Mouse (Mus musculus) midbrain, embryonic 13.5 days (tissue): ENCODE measurements around the gene Camk1d. TPM values are rescaled to one million over a fixed set of nuclear protein-coding genes. Genes with fewer than 3 reads are reported as not detected.
A peak's percentile ranks its signal among the peaks of the same experiment; 100 is the strongest.
"Not testable (repeated sequence)": the region's sequence is repeated elsewhere in the genome, so short reads cannot be mapped to it uniquely, and the experiment has no call there.

Experiments used
- ATAC-seq: fragments of 200-750 bp; cut with Nextera tagmentation; 2 replicates; pipeline ENCODE4 v1.8.0; 2017; ENCODE audit warnings: mild to moderate bottlenecking, moderate TSS enrichment, moderate library complexity
- H3K27ac ChIP-seq: fragments of 300-500 bp; sonication (generic); 2 replicates; pipeline ENCODE4 v1.5.1; 2015; ENCODE audit warnings: inconsistent platforms, mild to moderate bottlenecking, moderate library complexity
- H3K27me3 ChIP-seq: fragments of 300-500 bp; sonication (generic); 2 replicates; pipeline ENCODE4 v1.6.1; 2015; ENCODE audit warnings: mild to moderate bottlenecking, inconsistent platforms
- H3K36me3 ChIP-seq: fragments of 300-500 bp; sonication (generic); 2 replicates; pipeline ENCODE4 v1.6.1; 2015; ENCODE audit warnings: mild to moderate bottlenecking, inconsistent platforms
- H3K4me1 ChIP-seq: fragments of 300-500 bp; sonication (generic); replicated peaks from 2 replicates; pipeline ENCODE4 v1.6.1; 2015; ENCODE audit warnings: inconsistent platforms
- H3K4me2 ChIP-seq: fragments of 300-500 bp; sonication (generic); replicated peaks from 2 replicates; pipeline ENCODE4 v1.6.1; 2015; ENCODE audit warnings: moderate library complexity, mild to moderate bottlenecking, inconsistent platforms
- H3K4me3 ChIP-seq: fragments of 300-500 bp; sonication (generic); replicated peaks from 2 replicates; pipeline ENCODE4 v1.5.1; 2015; ENCODE audit warnings: mild to moderate bottlenecking, inconsistent platforms
- H3K9ac ChIP-seq: fragments of 300-500 bp; sonication (generic); replicated peaks from 2 replicates; pipeline ENCODE4 v1.6.1; 2015; ENCODE audit warnings: mild to moderate bottlenecking, inconsistent platforms
- H3K9me3 ChIP-seq: fragments of 300-500 bp; sonication (generic); 2 replicates; pipeline ENCODE4 v1.6.1; 2016; ENCODE audit warnings: mild to moderate bottlenecking, inconsistent platforms
- WGBS: fragments of 180-500 bp; shearing (Covaris S2); methylation state at CpG from one replicate; pipeline ENCODE4 v1.1.7; 2015; 5-methylcytosine and 5-hydroxymethylcytosine counted together
- polyA plus RNA-seq: library from polyadenylated mRNA; unstranded; fragments of >200 nt; fragmentation: Nextera tagmentation; extraction: Ambion mirVana; gene quantifications from 2 replicates; pipeline ENCODE4 v1.2.1, GENCODE M21; 2015

Camk1d gene
- polyA plus RNA-seq, 1 experiment from 2014 or later = 3.9 TPM

- no peaks in the 10 kb centered on the region for H3K27me3 ChIP-seq
- no peak for ATAC-seq
- peak overlapping the region; percentile 47; the same call in 1 of the 2 replicates for H3K27ac ChIP-seq
- WGBS = 63% methylated on average over 6 of the region's 6 CpGs
- H3K9ac ChIP-seq = no peak overlapping the region
- H3K9me3 ChIP-seq = no peaks in the 10 kb centered on the region
- no peak overlapping the region for H3K4me2 ChIP-seq
- H3K4me3 ChIP-seq = no peak overlapping the region
- no peaks in the 10 kb centered on the region for H3K36me3 ChIP-seq
- 0 out of 2 replicates have a peak, but pooled peaks cover 4% of the 10 kb centered on the region for H3K4me1 ChIP-seq
Measured at GRCm38 (mm10) chr2:5398043-5398442, 316.3 kb downstream of the Camk1d start.

GRCm38 (mm10) chr2:5397468-5397867 is 316.8 kb downstream of the Camk1d start:
- no peak for ATAC-seq
- WGBS = 77% methylated on average over 3 of the region's 3 CpGs

GRCm38 (mm10) chr2:5396415-5396814 is 317.9 kb downstream of the Camk1d start:
- Histone ChIP-seq H3K4me3 (no peak overlapping the region), H3K9me3 (no peaks in the 10 kb centered on the region), H3K4me2 (no peak overlapping the region), H3K9ac (no peak overlapping the region), H3K36me3 (no peaks in the 10 kb centered on the region), H3K27ac (no peak overlapping the region), H3K4me1 (0 out of 2 replicates have a peak, but pooled peaks cover 4% of the 10 kb centered on the region), H3K27me3 (no peaks in the 10 kb centered on the region)
- ATAC-seq = no peak
- 63% methylated on average over 1 of the region's 1 CpGs for whole genome bisulfite sequencing

More at GRCm38 (mm10) chr2:5397468-5397867, 316.8 kb downstream of the Camk1d start:
- H3K4me1 ChIP-seq = 0 out of 2 replicates have a peak, but pooled peaks cover 4% of the 10 kb centered on the region
- H3K9me3 ChIP-seq = no peaks in the 10 kb centered on the region
- H3K27ac ChIP-seq = 0 out of 2 replicates have a peak overlapping the region, but pooled peaks have one; percentile 47
- H3K4me3 ChIP-seq = no peak overlapping the region
- no peaks in the 10 kb centered on the region for H3K36me3 ChIP-seq
- H3K4me2 ChIP-seq = no peak overlapping the region
- no peak overlapping the region for H3K9ac ChIP-seq
- H3K27me3 ChIP-seq = no peaks in the 10 kb centered on the region

GRCm38 (mm10) chr2:5395873-5396272 is 318.4 kb downstream of the Camk1d start:
- H3K27ac ChIP-seq = no peak overlapping the region
- no peaks in the 10 kb centered on the region for H3K9me3 ChIP-seq
- no peaks in the 10 kb centered on the region for H3K36me3 ChIP-seq
- 0 out of 2 replicates have a peak, but pooled peaks cover 4% of the 10 kb centered on the region for H3K4me1 ChIP-seq
- no peak overlapping the region for H3K9ac ChIP-seq
- WGBS = 87% methylated on average over 2 of the region's 2 CpGs
- H3K4me2 ChIP-seq = no peak overlapping the region
- H3K27me3 ChIP-seq = no peaks in the 10 kb centered on the region
- H3K4me3 ChIP-seq = no peak overlapping the region
- ATAC-seq = no peak

GRCm38 (mm10) chr2:5392921-5393320 is 321.4 kb downstream of the Camk1d start:
- H3K27ac ChIP-seq = no peak overlapping the region
- no peak overlapping the region for H3K4me3 ChIP-seq
- H3K9ac ChIP-seq = no peak overlapping the region
- H3K27me3 ChIP-seq = no peaks in the 10 kb centered on the region
- 0 out of 2 replicates have a peak, but pooled peaks cover 2% of the 10 kb centered on the region for H3K4me1 ChIP-seq
- no peaks in the 10 kb centered on the region for H3K9me3 ChIP-seq
- no peaks in the 10 kb centered on the region for H3K36me3 ChIP-seq
- ATAC-seq = no peak
- H3K4me2 ChIP-seq = no peak overlapping the region

- Histone ChIP-seq H3K4me3 (no peak overlapping the region), H3K9ac (no peak overlapping the region), H3K36me3 (no peaks in the 10 kb centered on the region), H3K27ac (no peak overlapping the region), H3K4me2 (no peak overlapping the region), H3K27me3 (no peaks in the 10 kb centered on the region), H3K9me3 (no peaks in the 10 kb centered on the region), H3K4me1 (no peaks in the 10 kb centered on the region)
- no peak for ATAC-seq
- 93% methylated on average over 4 of the region's 4 CpGs for WGBS
Measured at GRCm38 (mm10) chr2:5392470-5392869, 321.8 kb downstream of the Camk1d start.

- Histone ChIP-seq H3K4me3 (no peak overlapping the region), H3K9me3 (no peaks in the 10 kb centered on the region), H3K27me3 (no peaks in the 10 kb centered on the region), H3K4me1 (no peaks in the 10 kb centered on the region), H3K36me3 (no peaks in the 10 kb centered on the region), H3K4me2 (no peak overlapping the region), H3K27ac (no peak overlapping the region), H3K9ac (no peak overlapping the region)
- no peak for ATAC-seq
- WGBS = 85% methylated on average over 7 of the region's 7 CpGs
Measured at GRCm38 (mm10) chr2:5388381-5388780, 325.9 kb downstream of the Camk1d start.

- 26% methylated on average over 12 of the region's 12 CpGs for whole genome bisulfite sequencing
- no peaks in the 10 kb centered on the region for H3K9me3 ChIP-seq
Measured at GRCm38 (mm10) chr2:5381712-5382710, 332.3 kb downstream of the Camk1d start.

GRCm38 (mm10) chr2:5380973-5381372 is 333.3 kb downstream of the Camk1d start:
- Histone ChIP-seq H3K9me3 (no peaks in the 10 kb centered on the region), H3K27ac (0 out of 2 replicates have a peak overlapping the region, but pooled peaks have one; percentile 35), H3K36me3 (no peaks in the 10 kb centered on the region), H3K27me3 (no peaks in the 10 kb centered on the region), H3K9ac (no peak overlapping the region), H3K4me1 (peaks cover 38% of the 10 kb centered on the region), H3K4me2 (no peak overlapping the region), H3K4me3 (no peak overlapping the region)
- 67% methylated on average over 7 of the region's 7 CpGs for WGBS
- ATAC-seq = no peak

More at GRCm38 (mm10) chr2:5381712-5382710, 332.3 kb downstream of the Camk1d start:
- Histone ChIP-seq H3K4me1 (peaks cover 34% of the 10 kb centered on the region), H3K36me3 (no peaks in the 10 kb centered on the region), H3K9ac (no peak overlapping the region), H3K27me3 (no peaks in the 10 kb centered on the region), H3K4me2 (0 out of 2 replicates have a peak overlapping the region, but pooled peaks have one; percentile 9), H3K4me3 (no peak overlapping the region), H3K27ac (peak overlapping the region; percentile 35; the same call in 1 of the 2 replicates)
- peak; percentile 73 for ATAC-seq

- WGBS = 54% methylated on average over 18 of the region's 18 CpGs
- H3K36me3 ChIP-seq, H3K27me3 ChIP-seq, H3K4me2 ChIP-seq, H3K9ac ChIP-seq, H3K9me3 ChIP-seq, H3K27ac ChIP-seq, H3K4me3 ChIP-seq, ATAC-seq: not testable (repeated sequence)
- H3K4me1 ChIP-seq = peaks cover 38% of the 10 kb centered on the region
Measured at GRCm38 (mm10) chr2:5378922-5379321, 335.4 kb downstream of the Camk1d start.

GRCm38 (mm10) chr2:5378066-5378672 is 336.1 kb downstream of the Camk1d start:
- Histone ChIP-seq H3K27ac (peak overlapping the region; percentile 41), H3K9me3 (no peaks in the 10 kb centered on the region), H3K4me3 (no peak overlapping the region), H3K36me3 (no peaks in the 10 kb centered on the region), H3K9ac (no peak overlapping the region), H3K4me2 (no peak overlapping the region), H3K4me1 (peaks cover 38% of the 10 kb centered on the region), H3K27me3 (no peaks in the 10 kb centered on the region)
- ATAC-seq = no peak
- WGBS = 50% methylated on average over 6 of the region's 6 CpGs

GRCm38 (mm10) chr2:5372886-5373429 is 341.4 kb downstream of the Camk1d start:
- H3K27ac ChIP-seq = no peak overlapping the region
- no peak for ATAC-seq
- H3K9ac ChIP-seq = no peak overlapping the region
- no peak overlapping the region for H3K4me2 ChIP-seq
- no peaks in the 10 kb centered on the region for H3K27me3 ChIP-seq
- H3K4me1 ChIP-seq = peaks cover 13% of the 10 kb centered on the region
- no peaks in the 10 kb centered on the region for H3K36me3 ChIP-seq
- no peaks in the 10 kb centered on the region for H3K9me3 ChIP-seq
- WGBS = 33% methylated on average over 6 of the region's 6 CpGs
- H3K4me3 ChIP-seq = no peak overlapping the region
